Mouse (Mus musculus): ENCODE data around the gene Zscan4-ps2. TPM values are rescaled to one million over a fixed set of nuclear protein-coding genes. Genes with fewer than 3 reads are reported as not detected.

The Zscan4-ps2 gene
- polyA plus RNA-seq (2012; ENCODE audit: low replicate concordance) = not detected in 2 replicates

GRCm38 (mm10) chr7:11514010-11514409, at the start of gene Zscan4-ps2:
Gene Zscan4-ps2 (plus strand): TSS chr7:11514310.

Other genes with a start within 250 kb of the Zscan4-ps2 start
- not detected in 2 replicates for gene Zscan4e, start 203.6 kb upstream of the Zscan4-ps2 start, polyA plus RNA-seq (2012; ENCODE audit: low replicate concordance)
- gene Zscan4f, start 116.4 kb upstream of the Zscan4-ps2 start, polyA plus RNA-seq (2012; ENCODE audit: low replicate concordance) = not detected in 2 replicates
- not detected in 2 replicates for gene Zscan4-ps3, start 95.0 kb downstream of the Zscan4-ps2 start, polyA plus RNA-seq (2012; ENCODE audit: low replicate concordance)
- gene Vmn1r72, start 165.8 kb downstream of the Zscan4-ps2 start, polyA plus RNA-seq (2012; ENCODE audit: low replicate concordance) = not detected in 2 replicates
- not detected in 2 replicates for gene Vmn1r73, start 216.0 kb downstream of the Zscan4-ps2 start, polyA plus RNA-seq (2012; ENCODE audit: low replicate concordance)